Mouse (Mus musculus) cerebellum, adult 2 months (tissue): ENCODE measurements around the gene Maml3. TPM values are rescaled to one million over a fixed set of nuclear protein-coding genes. Genes with fewer than 3 reads are reported as not detected.

Experiments
- DNase-seq, 2 experiments: peaks; one replicate each; pipeline ENCODE4 v3.0.0; 2021
- H3K27ac ChIP-seq: fragments of 200-500 bp; 2 replicates; pipeline ENCODE4 v1.5.1; 2012; ENCODE audit warnings: low read length, control low read depth, inconsistent platforms; ENCODE audit not compliant: insufficient read depth
- H3K27me3 ChIP-seq: fragments of 200-500 bp; 2 replicates; pipeline ENCODE4 v1.6.1; 2012; ENCODE audit warnings: inconsistent platforms, mild to moderate bottlenecking, low read length, moderate library complexity; ENCODE audit not compliant: control insufficient read depth, insufficient read depth
- H3K4me1 ChIP-seq: fragments of 200-500 bp; 2 replicates; pipeline ENCODE4 v1.6.1; 2011; ENCODE audit warnings: low read length; ENCODE audit not compliant: control insufficient read depth, insufficient read depth
- H3K4me3 ChIP-seq: fragments of 200-500 bp; replicated peaks from 2 replicates; pipeline ENCODE3; 2011; ENCODE audit warnings: mild to moderate bottlenecking, low read depth, low read length, control low read depth; ENCODE audit not compliant: insufficient read depth
- CTCF ChIP-seq: fragments of 200-500 bp; IDR thresholded peaks from 2 replicates; pipeline ENCODE4 v1.5.1; 2011; ENCODE audit warnings: low read depth, mild to moderate bottlenecking, control low read depth, low read length, moderate library complexity, borderline replicate concordance; ENCODE audit not compliant: insufficient read depth
- POLR2A ChIP-seq: fragments of 200-500 bp; IDR thresholded peaks from 2 replicates; pipeline ENCODE4 v1.6.1; 2011; ENCODE audit warnings: low read length, control low read depth, borderline replicate concordance; ENCODE audit not compliant: insufficient read depth
- WGBS: fragments of 180-500 bp; shearing (Covaris S2); methylation state at CpG from one replicate; pipeline ENCODE4 v1.1.7; 2018; 5-methylcytosine and 5-hydroxymethylcytosine counted together
- polyA plus RNA-seq: library from polyadenylated mRNA; depleted of rRNA; stranded (reverse); fragments of >200 nt; gene quantifications from 2 replicates; pipeline ENCODE4 v1.2.3, GENCODE M21; 2012

Maml3 gene
- polyA plus RNA-seq, 1 experiment = 6.5 TPM

DNA sequence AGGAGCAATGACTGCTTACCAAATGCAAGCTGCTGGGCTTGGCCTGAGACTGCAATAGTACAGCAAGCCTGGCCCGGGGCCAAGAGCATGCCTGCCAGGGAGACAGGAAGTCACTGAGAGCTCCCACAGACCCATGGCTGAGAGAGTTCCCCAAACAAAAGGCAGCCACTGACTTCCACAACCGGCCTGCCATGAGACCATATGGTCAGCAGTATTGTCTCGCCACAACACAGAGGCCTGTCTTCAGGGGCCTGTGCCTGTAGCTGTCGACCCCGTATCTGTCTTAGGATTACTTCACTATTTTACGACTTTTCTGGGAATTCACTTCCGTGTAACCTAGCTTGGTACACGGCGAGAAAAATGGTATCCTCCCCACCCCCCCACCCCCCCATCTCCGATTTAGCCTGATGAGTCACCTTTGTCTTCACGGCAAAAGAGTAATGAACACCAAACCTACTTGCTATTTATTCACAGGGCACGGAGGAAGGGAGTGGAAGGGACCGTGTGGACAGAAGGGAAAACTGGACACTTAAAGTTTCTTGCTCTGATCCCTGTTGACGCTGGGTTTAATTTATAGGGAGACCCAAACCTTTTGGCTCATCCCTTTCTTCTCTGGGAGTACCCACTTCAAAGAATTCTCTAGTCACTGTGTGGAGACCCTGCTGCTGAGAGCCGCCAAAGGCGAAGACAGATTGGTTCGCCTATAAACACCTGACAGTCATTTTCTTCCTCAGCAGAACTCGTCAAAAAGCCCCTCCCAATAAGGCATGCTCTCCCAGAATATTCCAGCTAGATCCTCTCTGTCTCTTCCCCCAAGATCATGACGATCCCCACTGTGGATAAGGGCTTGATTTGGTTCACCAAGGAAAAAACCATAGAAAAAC lies 16.2 kb downstream of the Maml3 start:
- H3K27me3 ChIP-seq = no peaks in the 10 kb centered on the region
- peaks cover 34% of the 10 kb centered on the region for H3K4me1 ChIP-seq
- peak; percentile 99 to 100 for DNase-seq
- TF ChIP-seq CTCF = no peak
- peak; percentile 28; the same call in 1 of the 2 replicates for TF ChIP-seq POLR2A
- peak overlapping the region; percentile 26 for H3K4me3 ChIP-seq
- peak overlapping the region; percentile 80 for H3K27ac ChIP-seq
- WGBS = 6% methylated on average over 19 of the region's 19 CpGs

DNA sequence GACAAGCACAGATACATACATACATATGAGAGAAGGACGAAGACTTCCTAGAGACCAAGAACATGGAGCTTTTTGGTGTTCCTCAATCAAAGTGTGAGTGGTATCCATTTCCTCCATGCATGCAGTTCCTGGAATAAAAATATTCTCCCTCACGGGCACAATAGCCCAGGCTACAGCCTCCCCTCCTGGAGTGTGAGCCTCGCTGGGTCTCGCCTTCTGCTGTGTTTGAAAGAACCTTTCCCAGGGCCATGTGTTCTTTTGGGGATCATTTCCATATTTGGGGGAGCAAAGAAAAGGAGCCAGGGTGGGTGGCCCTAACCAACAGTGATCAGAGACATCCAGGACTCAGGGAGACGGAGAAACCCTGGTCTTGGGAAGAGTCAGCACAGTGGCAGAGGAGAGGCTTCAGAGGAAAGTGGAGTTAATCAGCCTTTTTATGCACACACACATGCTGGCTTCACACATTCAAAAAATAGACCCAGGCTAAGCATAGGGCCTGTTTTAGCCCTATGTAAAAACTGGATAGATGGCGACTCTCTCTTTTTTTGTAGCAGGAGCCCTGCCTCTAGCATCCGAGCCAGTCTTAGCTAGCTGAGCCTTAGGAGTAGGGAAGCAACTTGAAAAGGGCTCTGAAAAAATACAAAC lies 17.1 kb downstream of the Maml3 start:
- peaks cover 28% of the 10 kb centered on the region for H3K4me1 ChIP-seq
- WGBS = 31% methylated on average over 7 of the region's 7 CpGs
- H3K27me3 ChIP-seq = no peaks in the 10 kb centered on the region
- H3K27ac ChIP-seq = peak overlapping the region; percentile 88
- TF ChIP-seq CTCF (no peak), POLR2A (no peak)
- DNase-seq = peak in 1 of 2 experiments; percentile 32
- H3K4me3 ChIP-seq = no peak overlapping the region

DNA sequence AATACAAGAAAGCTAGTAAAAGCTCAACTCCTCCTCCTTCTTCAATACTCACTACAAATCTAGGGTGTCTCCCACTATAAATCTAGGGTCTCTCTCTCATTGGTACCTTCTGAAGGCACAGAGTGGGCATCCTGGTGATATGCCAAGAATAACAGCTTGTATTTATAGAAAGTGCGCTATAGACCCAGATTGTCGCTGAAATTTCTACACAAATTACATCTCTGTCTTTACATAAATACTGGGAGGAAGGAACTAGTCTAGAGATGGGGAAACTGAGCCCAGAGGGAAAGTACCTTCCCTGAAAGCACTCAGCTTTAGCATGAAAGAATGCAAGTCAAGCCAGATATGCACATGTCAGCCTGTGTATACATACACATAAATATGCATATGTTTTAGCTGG lies 26.1 kb downstream of the Maml3 start:
- DNase-seq = no peak
- Histone ChIP-seq H3K4me3 (no peak overlapping the region), H3K4me1 (no peaks in the 10 kb centered on the region; the same call in 1 of the 2 replicates), H3K27ac (no peak overlapping the region), H3K27me3 (no peaks in the 10 kb centered on the region)
- 73% methylated on average over 2 of the region's 2 CpGs for WGBS
- TF ChIP-seq CTCF = no peak
- TF ChIP-seq POLR2A = no peak

DNA sequence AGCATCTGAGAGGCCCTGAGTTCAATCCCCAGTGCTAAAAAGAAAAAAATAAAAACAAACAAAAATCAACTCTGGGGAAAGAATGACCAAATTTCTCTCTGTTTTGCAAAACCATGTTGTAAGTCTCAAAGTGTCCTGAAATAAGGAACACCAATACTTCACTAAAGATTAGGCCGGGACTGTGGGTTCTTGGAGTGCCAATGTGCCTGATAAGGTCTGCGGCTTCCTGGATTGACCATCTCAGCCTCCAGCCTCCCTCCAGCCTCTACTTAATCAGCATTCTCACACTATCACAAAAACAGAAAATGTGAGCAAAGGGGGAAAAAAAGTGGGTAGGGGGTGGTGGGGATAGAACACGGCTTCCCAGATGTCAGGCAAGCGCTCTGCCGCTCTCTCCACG lies 30.9 kb downstream of the Maml3 start:
- WGBS = 95% methylated on average over 6 of the region's 6 CpGs
- Histone ChIP-seq H3K4me1 (peaks cover 7% of the 10 kb centered on the region; the same call in 1 of the 2 replicates), H3K27ac (no peak overlapping the region), H3K4me3 (no peak overlapping the region), H3K27me3 (no peaks in the 10 kb centered on the region)
- DNase-seq = no peak
- TF ChIP-seq POLR2A = no peak
- no peak for TF ChIP-seq CTCF

DNA sequence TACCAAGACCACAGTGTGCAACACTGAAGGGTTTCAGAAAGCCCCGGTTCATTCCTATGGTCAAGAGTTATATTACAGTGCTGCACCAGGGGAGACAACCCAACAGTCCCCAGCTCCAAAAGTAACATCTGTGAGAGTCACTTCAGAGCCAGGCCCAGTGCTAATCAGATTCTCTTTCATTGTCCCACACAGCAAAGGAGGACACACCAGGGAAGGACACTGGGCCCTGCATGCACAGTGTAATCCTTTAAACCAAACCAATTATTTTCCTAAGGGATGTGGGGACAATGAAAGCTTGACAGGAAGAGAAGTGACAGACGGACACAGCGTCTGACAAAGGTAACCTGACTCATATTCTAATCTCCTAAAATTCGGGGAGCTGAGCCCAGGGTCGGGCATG lies 32.9 kb downstream of the Maml3 start:
- Histone ChIP-seq H3K27ac (no peak overlapping the region), H3K27me3 (no peaks in the 10 kb centered on the region), H3K4me1 (peaks cover 14% of the 10 kb centered on the region), H3K4me3 (no peak overlapping the region)
- TF ChIP-seq CTCF = no peak
- no peak for TF ChIP-seq POLR2A
- no peak for DNase-seq
- WGBS = 81% methylated on average over 5 of the region's 5 CpGs

DNA sequence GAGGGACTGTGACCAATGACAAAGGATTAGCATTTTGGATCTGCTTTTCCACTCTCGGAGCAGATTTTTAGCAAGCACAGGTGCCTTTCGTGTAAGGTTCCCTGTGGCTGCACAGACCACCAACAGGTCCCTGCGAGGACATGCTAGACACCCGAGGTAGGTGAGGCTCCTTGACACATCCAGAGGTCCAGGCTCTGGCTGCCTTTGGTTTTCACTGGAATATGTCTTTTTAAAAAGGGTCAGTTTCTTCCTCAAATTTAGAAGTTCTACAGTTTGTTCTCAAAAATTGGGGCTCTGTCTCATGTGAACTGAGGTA lies 34.8 kb downstream of the Maml3 start:
- Histone ChIP-seq H3K27me3 (no peaks in the 10 kb centered on the region), H3K27ac (peak overlapping the region; percentile 74), H3K4me1 (peaks cover 21% of the 10 kb centered on the region), H3K4me3 (peak overlapping the region; percentile 68)
- no peak for DNase-seq
- TF ChIP-seq POLR2A (no peak), CTCF (no peak)
- 7% methylated on average over 4 of the region's 4 CpGs for WGBS

DNA sequence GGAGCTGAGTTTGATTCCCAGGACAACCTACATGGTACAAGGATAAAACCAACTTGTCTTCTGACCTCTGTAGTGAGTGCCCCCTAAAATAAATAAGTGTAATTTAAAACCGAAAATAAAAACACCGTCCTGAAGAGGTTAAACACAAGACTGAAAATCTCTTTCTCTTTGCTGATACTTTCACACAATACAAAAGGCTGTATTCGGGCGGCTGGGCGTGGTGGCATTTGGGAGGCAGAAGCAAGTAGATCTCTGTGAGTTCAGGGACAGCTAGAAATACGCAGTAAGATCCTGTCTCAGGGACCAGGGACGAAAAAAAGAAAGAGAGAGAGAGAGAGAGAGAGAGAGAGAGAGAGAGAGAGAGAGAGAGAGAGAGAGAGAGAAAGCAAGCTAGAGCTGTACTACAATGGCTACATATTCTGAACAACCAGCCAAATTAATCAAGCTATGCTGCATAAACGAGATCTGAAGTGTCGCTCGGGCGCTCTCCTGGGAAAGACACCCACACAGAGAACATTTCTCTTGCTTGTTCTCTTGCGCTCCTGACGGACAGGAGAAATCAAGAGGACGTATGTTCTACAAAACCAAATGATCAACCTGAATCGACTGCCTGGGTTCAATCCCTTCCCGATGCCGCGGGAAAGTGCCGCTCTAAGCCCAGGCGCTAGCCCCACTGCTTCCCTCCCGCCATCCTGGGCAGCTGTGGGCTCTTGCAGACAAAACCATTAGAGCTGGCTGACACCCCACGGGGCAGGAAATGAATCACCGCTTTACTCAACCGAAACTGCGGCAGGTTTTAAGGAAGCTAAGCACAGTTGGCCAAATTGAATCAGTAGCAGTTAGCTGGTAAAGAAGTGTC lies 35.3 kb downstream of the Maml3 start:
- Histone ChIP-seq H3K4me1 (peaks cover 21% of the 10 kb centered on the region), H3K27ac (peak overlapping the region; percentile 74), H3K27me3 (no peaks in the 10 kb centered on the region), H3K4me3 (peak overlapping the region; percentile 68)
- TF ChIP-seq CTCF (no peak), POLR2A (no peak)
- 22% methylated on average over 25 of the region's 25 CpGs for WGBS
- DNase-seq = peak; percentile 79 to 83
